Mouse (Mus musculus) layer of hippocampus, adult 9-11 months (tissue): ENCODE results near the gene Gm49361.
A peak's percentile ranks its signal among the peaks of the same experiment; 100 is the strongest.
"Not testable (repeated sequence)": the region's sequence is repeated elsewhere in the genome, so short reads cannot be mapped to it uniquely, and the experiment has no call there.

Experiments
- DNase-seq: peaks from one replicate; pipeline ENCODE4 v3.0.0; 2022

Gene Gm49361

GRCm38 (mm10) chr14:57729975-57730499 lies 15.9 kb downstream of the Gm49361 start:
- peak; percentile 55 for DNase-seq

DNA sequence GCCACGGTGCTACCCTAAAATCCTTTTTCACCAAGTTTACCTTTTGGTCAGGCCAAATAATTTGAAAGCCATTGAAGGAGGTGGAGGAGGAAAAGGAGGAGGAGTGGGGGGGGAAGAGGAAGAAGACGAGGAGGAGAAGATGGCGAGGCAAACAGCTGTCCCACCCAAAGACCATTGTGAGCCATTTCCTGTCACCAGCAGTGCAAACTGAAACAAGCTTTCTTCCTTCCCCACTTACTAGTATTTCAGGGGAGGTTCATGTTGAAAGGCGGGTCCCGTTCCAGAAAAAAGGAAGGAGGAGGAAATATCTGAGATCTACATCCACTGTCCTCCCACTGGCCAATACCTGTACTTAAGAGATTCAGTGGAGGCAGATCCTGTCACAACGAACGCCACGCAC lies 16.5 kb downstream of the Gm49361 start:
- DNase-seq, result no peak

DNA sequence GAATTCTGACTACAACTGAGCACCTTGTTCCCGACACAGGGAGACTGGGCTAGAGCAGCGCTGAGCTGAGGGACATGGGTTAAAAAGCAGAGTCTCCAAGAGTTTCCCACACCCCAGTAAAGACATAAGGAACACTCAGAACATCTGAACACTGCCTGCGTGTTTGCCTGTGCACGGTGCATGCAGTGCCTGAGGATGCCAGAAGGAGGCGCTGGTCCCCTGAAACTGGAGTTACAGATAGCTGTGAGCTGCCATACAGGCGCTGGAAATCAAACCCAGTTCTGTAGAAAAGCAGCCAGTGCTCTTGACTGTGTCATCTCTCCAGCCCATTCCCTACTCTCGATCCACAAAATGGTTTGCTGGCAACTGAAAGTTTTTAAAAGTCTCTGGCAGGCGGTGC lies 19.7 kb downstream of the Gm49361 start:
- DNase-seq, result no peak

DNA sequence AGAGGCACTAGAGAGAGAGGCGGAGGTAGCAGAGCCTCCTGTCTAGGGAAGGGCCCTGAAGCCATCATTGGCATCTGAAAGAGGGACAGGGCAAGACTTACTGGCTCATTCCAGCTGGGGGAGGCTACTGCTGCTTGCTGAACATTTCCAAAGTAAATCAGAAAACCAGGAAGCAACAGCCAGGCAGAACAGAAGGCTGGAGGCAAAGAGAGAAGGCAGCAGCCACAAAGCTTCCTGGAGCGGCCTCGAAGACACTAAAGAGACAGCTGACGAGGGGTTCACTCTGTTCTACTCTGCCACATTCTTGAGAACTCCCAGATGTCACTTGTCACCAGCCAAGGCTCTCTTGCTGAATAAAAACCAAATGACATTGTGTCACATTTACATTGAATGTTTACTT lies 21.4 kb downstream of the Gm49361 start:
- peak; percentile 80 for DNase-seq

DNA sequence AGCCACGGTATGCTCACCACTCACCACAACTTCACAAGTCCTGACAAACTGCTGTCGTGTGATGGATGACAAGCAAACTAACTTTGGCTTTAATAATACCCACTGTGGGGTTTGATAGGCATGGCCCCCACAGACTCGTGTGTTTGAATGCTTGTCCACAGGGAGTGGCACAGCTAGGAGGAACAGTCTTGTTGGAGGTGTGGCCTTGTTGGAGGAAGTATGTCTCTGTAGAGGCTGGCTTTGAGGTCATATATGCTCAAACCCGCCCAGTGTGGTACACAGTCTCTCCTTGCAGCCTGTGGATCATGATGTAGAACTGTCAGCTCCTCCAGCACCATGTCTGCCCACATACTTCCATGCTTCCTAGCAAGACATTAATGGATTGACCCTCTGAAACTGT lies 27.7 kb downstream of the Gm49361 start:
- DNase-seq, result no peak

DNA sequence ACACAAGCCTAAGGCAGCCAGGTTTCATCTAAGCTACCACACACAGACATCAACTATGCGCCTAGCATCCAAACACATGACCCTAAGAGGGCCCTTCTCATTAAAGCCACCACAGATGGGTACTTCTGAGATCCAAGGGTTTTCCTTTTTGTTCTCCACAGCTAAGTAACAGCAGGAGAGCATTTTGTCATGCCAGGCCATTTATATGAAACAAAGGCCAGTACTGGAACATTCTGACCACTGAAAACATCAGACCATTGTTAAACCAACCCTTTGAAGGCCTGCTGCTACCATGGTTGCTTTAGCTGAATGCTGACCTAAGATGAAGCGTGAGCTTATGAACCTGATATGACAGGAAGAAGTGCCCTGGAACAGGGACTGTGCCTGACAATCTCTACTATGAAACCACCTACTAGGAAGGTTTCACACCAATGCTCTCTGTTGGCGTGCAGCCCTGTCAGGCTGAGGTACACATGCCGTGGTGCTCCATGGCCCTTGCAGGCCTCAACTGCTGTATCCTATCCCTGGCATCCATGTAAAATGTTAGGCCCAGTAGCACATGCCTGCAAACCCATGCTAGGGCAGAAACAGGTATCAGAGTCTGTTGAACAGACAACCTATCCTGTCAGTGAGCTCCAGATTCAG lies 29.2 kb downstream of the Gm49361 start:
- no peak for DNase-seq

GRCm38 (mm10) chr14:57712884-57713283 lies 33.0 kb downstream of the Gm49361 start:
- no peak for DNase-seq

DNA sequence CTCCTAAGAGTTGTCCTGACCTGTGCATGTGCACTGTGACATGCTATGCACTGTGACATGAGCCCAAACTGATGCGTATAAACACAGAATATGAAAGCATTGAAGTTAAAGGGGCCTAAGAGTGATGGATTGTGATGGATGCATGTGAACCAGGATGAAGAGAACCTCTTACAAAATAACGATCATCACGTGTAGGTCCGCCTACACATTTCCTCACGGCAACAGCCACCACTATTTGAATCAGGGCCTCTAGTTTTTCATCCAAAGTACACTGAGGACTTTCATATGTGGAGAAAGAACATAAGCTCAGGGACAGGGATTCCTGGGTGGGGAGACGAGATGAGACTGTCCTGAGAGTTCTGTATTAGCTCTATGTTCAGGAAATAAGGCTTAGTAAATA lies 34.8 kb downstream of the Gm49361 start:
- no peak for DNase-seq

- DNase-seq, result no peak
Observed at GRCm38 (mm10) chr14:57709171-57709570, 36.7 kb downstream of the Gm49361 start.

DNA sequence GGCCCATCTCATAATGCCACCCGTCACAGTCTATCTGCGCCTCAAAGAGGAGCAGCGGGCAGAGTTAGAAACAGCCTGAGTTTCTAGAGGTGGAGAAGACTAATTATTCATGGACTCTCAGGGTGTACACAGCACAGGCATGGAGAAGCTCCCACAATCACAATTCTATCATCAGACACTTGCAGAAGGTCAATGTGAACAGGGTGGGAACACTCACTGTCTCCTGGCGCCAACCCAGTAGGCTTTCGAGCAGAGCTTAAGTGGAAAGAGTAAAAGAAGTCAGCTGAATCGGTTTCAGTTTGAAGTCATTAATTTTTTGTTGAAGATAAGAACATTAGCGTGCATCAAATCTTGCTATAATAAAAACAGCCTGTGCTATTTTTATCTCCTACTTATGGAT lies 37.3 kb downstream of the Gm49361 start:
- no peak for DNase-seq

- no peak for DNase-seq
Observed at GRCm38 (mm10) chr14:57707100-57707893, 38.6 kb downstream of the Gm49361 start.

- DNase-seq, result peak; percentile 36
Observed at GRCm38 (mm10) chr14:57706760-57707099, 39.2 kb downstream of the Gm49361 start.

DNA sequence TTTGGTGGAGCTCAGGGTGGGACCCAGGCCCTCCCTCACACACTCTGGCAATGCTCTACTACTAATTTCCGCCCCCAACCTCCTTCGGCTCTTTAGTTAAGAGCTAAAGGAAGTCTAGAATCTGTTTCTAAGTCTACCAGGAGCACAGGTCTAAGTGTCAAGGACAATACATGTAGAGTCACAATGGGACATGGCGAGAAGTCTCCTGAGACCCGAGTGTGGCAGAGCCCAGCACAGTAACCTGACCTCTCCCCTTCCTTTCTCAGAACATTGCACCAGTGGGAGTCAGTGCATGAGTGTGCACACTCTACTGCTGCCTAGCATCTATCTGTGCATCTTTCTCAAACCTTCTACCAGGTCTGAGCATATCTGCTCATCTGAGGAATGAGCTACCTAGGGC lies 40.1 kb downstream of the Gm49361 start:
- DNase-seq, result no peak

DNA sequence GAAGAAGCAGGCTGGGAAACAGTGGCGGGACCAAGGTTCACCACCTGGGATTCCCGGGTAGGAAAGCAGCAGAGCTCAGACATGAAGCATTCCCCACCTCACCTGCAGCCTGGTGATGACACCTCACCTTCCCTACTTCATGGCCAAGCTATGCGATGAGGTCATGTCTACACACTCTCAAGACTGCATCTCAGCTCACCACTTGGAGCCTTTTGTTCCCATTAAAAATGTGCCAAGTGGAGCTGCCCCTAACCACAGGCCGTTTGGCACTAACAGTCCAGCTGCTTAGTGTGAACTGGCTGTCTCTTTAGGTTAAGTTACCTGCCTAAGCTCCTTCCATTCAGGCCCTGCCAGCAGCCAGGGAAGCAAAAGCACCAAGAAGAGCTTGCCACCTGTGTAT lies 40.8 kb downstream of the Gm49361 start:
- no peak for DNase-seq

DNA sequence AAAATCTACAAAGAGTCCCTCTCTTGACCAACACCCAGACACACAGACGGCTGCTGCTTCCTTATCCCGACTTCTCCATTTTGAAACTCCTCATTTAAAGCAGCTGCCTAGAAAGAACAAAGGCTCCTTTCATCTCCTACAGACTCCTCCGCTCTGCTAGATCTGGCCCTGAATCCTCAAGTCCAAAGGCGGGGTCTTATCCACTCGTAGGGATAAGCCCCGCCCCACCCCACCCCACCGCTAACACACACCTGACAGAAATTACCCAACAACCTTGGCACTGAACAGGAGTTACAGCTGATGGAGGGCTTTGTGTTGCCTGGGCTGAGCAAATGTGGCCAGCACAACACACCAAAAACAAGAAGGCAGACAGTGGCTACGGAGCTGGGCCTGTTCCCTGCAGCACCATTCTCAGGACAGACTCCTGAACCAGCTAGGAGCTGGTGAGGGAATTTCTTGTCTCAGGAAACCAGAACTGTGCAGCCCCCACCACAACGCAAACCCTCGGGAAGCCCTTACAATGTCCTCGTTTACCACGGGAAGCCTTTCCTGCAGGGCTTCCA lies 43.9 kb downstream of the Gm49361 start:
- DNase-seq, result no peak

GRCm38 (mm10) chr14:57699461-57699970 lies 46.4 kb downstream of the Gm49361 start:
- no peak for DNase-seq

DNA sequence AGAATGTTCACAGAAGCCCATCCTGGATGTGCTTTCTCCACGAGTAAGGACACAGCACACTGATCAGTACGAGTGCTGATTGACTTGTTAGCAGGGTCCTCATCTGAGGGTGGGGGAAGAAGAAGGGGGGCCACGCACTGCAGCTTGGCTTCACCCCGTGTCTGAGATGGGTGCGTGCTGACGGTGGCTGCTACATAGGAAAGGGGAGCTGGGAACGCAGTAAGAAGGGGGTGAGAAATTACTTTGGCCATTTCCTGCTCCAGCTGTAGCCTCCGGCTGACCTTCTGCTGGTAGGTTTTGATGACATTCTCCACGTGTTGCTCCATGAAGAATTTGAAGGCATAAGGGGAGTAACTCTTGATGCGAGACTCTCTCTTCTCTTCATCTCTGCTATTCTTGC lies 46.9 kb downstream of the Gm49361 start:
- DNase-seq, result no peak

- DNase-seq, result no peak
Observed at GRCm38 (mm10) chr14:57696066-57696465, 49.8 kb downstream of the Gm49361 start.

GRCm38 (mm10) chr14:57695550-57695949 lies 50.4 kb downstream of the Gm49361 start:
- no peak for DNase-seq

GRCm38 (mm10) chr14:57694246-57694645 lies 51.7 kb downstream of the Gm49361 start:
- DNase-seq, result no peak

DNA sequence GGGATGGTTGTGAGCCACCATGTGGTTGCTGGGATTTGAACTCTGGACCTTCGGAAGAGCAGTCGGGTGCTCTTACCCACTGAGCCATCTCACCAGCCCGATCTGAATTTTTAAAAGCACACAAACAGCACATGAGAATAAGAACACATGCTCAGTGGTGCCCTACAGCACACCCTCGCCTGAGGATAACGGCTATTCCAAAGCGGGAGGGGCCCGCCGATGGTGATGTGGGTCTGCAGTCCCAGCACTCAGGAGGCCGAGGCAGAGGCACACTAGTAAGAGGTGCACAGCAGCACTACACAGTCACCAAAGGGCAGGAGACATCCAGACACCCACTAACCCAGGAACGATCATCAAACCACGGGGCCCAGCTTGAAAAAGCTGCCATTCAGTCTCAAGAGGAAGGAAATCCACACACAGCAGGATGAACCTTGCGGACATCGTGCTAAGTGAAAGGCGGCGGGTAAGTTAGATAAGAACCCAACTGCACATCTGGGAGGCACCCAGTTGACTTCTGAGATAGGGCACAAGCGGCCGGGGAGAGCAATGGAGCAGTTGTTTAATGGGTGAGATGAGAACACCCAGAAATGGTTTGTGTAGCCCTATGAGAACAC lies 53.3 kb downstream of the Gm49361 start:
- no peak for DNase-seq

DNA sequence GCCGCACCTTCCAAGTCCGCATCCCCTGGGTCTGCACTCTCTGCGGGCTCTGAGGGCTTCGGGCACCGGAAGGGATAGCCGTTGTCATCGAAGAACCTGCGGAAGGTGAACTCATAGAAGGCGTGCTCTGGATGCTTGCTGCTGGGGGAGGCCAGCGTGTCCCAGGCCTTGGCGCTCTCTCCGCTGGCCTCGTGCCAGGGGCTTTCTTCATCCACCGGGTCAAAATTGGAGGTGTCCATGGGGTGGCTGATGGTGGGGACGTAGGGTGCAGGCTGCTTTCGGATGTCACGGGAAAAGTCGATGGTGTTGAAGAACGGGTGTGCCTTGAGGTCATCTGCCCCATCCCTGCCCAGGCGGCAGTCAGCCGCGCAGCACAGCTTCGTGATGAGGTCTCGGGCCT lies 54.6 kb downstream of the Gm49361 start:
- no peak for DNase-seq

DNA sequence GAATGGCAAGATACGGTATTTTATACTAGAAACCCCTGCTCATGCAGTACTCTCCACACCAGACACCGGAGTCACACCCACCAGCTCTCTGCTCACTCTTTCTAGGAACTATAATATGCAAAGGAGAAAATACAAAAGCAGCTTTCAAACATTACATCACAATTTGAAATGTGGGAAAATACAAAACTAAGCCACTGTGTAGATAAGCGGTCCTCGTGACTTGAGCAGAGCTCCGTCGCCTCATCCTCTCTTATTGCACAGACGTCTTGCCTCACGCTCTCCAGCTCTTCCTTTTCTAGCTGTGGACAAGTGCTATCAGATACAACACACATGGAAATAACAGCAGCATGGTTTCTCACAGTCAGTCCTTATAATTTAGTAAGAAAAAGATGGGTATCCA lies 55.2 kb downstream of the Gm49361 start:
- DNase-seq, result no peak

DNA sequence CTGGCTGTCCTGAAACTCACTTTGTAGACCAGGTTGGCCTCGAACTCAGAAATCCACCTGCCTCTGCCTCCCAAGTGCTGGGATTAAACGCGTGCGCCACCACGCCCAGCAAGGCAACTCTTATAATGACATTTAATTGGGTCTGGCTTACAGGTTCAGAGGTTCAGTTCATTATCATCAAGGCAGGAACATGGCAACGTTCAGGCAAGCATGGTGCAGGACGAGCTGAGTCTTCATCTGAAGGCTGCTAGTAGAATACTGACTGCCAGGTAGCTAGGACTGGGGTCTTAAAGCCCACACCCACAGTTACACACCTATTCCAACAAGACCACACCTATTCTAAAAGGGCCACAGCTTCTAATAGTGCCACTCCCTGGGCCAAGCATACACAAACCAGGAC lies 57.8 kb downstream of the Gm49361 start:
- not testable (repeated sequence) for DNase-seq
